Mouse (Mus musculus) thymus, postnatal 4 days (tissue): ENCODE measurements at regions not wholly inside any gene's neighbourhood (a gene's known extent, or its start where the extent isn't known, plus 50 kb on each side); places are given as distances from the start of the nearest gene placed in this dataset.
"Not testable (repeated sequence)": the region's sequence is repeated elsewhere in the genome, so short reads cannot be mapped to it uniquely, and the experiment has no call there.

Experiments
- DNase-seq: peaks from one replicate; pipeline ENCODE4 v3.0.0; 2021

DNA sequence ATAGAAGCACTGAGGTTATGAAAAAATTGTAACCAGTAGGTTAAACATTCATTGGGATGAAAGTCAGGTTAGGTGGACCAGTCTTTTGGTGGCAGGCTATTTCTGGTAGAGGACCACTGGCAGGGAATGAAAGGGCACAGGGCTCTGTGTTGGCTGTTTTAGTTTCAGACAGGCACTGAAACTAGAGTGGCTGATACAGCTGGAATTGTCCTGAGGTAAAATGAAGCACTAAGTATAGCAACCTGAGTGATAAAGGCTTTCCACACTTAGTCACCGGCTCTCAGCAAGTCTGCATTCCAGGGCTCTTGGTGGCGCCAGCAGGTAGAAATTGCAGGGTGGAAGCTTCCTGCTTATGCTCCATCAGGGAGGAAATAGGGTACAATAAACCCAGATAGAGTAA is 262.2 kb upstream of the Tmpo start:
- DNase-seq: no peak

DNA sequence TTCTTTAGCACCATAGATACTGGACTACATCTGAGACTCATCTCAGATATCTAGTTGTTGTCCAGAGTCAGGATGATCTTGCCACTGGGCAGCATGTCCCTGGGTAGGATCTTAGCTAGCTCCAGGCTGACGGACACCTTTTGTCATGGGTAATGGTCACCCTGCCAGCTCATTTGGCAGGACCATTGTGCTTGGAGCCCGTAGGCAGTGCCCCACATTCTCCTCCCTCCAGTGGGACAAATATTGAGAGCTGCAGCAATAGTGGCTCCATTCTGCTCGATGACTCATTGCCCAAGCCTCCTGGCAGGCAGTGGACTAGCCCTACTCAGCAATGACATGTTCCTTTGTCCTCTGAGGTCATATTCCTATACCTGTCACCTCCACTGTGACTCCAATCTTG is 258.9 kb upstream of the Tmpo start:
- no peak for DNase-seq

DNA sequence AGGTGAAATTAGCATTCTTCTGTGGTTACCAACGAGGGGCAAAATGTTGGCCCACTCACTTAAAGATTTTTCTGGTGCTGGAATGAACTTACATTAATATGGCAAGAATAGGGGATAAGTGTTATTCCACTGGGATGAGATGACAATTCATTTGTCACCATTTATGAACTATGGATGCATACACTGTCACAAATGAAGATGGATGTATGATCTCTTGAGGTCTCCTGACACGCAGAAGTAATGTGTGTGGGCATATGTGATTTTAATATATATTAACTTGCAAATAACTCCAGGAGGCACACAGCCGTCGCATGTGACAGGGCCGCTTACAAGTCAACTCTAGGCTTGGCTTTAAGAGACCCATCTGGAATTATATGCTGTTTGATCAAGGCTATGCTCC is 256.8 kb upstream of the Tmpo start:
- no peak for DNase-seq

GRCm38 (mm10) chr10:91436091-91436569 is 255.0 kb upstream of the Tmpo start:
- DNase-seq: no peak

DNA sequence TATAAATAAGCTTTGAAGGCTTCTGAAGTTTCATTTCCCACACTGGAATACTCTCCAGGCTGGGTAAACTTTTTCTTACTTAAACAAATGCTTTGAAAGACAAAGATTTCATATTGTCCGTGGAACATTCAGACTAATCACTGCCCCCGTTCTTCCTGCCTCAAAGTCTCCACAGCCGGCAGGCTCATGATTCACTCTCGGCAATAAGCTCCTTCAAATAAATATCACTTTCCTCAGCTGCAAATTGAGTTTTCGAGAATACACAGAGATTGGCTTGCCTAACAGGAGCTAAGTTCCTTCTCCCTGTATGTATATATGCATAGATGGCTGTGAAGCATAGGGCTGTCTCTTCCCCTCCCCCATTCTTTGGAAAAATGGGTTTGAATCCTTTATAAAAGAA is 249.2 kb upstream of the Tmpo start:
- no peak for DNase-seq

DNA sequence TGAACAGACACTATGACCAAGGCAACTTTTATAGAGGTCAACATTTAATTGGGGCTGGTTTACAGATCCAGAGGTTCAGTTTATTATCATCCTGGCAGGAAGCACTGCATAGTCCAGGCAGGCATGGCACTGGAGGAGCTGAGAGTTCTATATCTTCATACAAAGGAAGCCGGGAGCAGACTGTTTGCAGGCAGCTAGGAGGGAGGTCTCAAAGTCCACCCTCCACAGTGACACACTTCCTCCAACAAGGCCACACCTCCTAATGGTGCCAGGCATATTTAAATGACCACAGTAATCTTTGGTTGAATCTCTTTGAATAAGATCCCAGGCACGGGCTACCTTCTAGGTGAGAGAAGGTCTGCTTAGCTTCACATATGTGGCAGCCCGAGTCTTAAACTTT is 245.5 kb upstream of the Tmpo start:
- no peak for DNase-seq

DNA sequence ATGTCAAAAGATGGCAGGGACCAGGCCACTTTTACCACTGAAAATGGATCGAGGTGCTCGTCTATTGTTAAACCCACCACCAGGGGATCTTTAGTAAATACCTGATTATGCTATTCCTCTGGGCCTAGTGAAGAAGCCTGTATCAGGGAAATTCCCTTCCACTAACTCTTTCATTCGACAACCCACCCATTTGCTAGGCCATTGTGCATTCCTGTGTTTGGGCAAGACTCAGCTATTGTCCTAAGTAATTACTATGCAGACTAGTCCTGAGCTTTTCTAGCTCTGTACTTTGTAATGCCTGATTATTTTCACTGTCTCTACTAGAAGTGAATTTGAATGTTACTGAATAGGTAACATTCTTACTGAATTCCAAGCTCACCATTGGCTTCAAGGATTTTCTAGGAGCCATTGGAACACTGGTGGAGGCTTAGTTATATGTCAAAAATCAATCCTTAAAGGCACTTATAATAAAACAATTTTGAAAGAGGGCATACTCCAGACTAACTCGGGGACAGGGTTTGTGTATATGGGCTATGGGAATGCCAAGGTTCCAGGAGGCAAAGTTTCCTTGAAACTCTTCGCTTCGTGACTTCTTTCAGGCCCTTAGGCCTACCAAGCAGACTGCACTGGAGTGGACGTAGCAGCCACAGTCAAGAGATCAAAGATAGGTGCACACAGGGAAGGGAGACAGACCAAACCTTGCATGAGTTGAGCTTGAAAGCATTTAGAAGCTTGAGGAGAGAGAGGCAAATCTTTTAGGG is 244.7 kb upstream of the Tmpo start:
- DNase-seq: not testable (repeated sequence)

GRCm38 (mm10) chr10:91424786-91425185 is 243.7 kb upstream of the Tmpo start:
- no peak for DNase-seq

DNA sequence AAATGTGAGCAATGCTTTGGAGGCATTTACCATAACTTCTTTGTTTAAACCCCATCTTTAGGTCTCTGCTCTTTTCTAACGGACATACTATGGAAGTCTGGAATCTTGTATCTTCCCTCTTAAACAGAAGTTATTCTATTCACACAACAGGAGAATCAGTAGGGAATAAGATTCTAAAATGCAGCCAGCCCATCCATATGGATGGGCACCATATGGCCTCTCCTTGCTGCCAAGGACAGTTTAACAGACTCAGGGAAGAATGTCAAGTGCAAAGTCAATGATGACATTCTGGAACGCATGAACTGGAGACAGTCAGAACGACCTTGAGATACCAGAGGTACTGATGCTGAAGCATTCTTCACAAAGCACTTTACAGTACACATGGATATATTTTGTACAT is 206.1 kb upstream of the Tmpo start:
- DNase-seq: no peak

DNA sequence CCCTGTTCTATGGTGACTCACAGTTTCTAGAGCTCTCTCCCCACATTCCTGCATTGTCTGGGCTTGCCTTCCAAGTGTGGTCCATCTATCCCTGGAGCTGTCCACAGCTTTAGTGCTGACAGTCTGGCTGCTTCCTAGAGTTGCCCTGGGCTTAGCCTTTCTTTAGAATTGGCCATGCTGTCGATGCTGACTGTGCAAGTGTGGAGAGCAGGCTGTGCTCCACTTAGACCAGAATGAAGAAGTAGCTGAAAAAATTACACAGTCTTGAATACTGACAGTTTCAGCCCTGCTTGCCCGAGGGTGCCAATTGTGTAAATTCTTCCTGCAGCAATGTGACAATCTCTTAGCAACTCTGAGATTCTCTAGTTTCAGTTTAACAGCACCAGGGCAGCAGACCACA is 203.3 kb upstream of the Tmpo start:
- no peak for DNase-seq

GRCm38 (mm10) chr10:91376683-91377082 is 195.6 kb upstream of the Tmpo start:
- DNase-seq: no peak

- DNase-seq: no peak
Observed at GRCm38 (mm10) chr10:91367488-91367887, 186.4 kb upstream of the Tmpo start.

GRCm38 (mm10) chr10:91362587-91362986 is 181.5 kb upstream of the Tmpo start:
- DNase-seq: peak; percentile 10

- no peak for DNase-seq
Observed at GRCm38 (mm10) chr10:91361621-91362020, 180.5 kb upstream of the Tmpo start.

DNA sequence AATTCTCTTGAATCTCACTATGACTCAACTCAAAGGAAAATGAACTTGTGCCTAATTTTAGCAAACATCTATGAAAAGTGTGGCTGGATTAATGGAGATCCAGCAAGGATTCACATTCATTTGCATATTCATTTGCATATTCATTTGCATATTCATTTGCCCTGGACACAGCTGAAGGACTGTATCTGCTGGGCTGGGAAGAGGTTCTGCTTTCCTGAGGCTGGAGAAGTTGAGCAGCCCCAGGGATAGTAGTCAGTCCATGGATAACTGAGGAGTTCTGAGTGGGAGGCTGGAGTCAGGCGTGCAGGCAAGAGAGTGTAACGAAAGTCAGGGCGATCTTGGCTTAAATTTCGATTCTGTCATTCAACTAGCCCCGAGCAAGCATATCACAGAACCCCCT is 164.3 kb upstream of the Tmpo start:
- DNase-seq: no peak

GRCm38 (mm10) chr10:91342083-91342482 is 161.0 kb upstream of the Tmpo start:
- no peak for DNase-seq

DNA sequence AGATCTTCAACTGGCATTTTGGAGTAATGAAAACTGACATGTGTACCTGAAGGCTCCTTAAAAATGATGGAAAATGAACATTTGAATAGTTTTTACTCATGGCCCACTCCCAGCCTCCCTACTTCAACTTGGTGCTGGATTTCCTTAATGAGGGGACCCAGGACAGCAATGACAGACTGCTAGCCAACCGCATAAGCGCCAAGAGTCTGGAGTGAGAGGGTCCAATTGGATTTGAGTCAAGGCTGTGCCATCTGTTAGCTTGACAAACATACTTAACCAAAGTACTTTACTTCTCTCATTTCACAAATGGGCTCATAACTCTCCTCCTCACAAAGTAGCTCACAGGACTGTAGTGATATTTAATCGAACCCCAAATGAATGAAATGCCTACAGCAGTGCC is 158.2 kb upstream of the Tmpo start:
- DNase-seq: no peak

DNA sequence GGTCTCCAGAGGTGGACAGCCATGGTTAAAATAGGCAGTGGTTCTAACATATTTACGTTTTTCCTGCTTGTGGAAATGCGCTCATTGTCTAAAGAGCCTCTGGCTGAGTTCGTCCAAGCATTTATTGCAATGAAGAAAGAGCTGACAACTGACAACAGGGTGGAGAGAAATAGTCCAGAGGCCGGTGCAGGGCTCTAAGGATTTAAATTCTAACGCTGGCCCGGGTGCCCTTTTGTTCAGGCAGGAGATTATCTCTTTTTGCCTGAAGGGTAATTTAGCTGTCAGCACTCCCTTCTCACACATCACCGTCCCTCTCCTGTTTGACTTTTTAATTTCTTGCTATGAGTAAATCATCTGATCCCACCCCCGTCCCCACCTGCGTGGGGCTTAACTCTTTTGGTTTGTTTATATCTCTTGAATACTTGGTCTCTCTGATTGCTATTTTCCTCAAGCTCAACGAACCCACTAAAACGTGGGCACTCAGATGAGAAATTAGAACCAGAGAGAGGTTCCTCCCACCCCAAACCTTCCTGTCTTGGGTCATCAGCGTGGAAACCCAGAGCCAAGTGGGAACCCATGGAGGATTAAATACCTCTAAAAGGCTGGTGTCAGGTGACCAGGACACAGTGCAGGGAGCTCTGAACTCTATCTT is 145.7 kb upstream of the Tmpo start:
- no peak for DNase-seq

DNA sequence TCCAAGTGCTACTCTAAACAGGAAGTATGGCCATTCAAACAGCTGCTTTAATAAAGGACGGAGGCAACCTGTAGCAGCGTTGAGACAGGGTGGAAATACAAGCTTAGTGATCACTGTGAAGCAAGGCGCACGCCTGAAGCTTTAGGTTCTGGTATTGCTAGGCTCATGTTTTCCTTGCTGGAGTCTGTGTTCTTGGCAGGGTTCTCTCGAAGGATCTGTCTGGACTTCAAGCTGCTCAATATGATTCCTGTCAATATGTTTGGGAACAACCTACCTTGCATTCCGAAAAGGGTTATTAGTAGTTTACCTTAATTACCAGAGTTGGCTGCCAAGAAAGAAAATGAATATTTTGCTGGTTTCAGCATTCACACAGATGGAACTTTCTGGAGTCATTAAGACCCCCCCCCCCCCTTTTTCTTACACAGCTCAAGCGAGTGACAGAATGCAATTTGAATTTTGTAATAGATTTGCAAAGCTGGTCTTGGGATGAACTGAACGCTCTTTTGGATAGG is 145.1 kb upstream of the Tmpo start:
- no peak for DNase-seq

- no peak for DNase-seq
Observed at GRCm38 (mm10) chr10:91321226-91321625, 140.1 kb upstream of the Tmpo start.

GRCm38 (mm10) chr10:91319442-91320112 is 138.5 kb upstream of the Tmpo start:
- DNase-seq: no peak

GRCm38 (mm10) chr10:91314441-91314840 is 133.3 kb upstream of the Tmpo start:
- DNase-seq: no peak

GRCm38 (mm10) chr10:91313316-91313715 is 132.2 kb upstream of the Tmpo start:
- no peak for DNase-seq

- DNase-seq: no peak
Observed at GRCm38 (mm10) chr10:91312913-91313312, 131.8 kb upstream of the Tmpo start.
